Mouse (Mus musculus) kidney, postnatal 14 days (tissue): ENCODE data around the gene Bmpr1a.
"Not testable (repeated sequence)": the region's sequence is repeated elsewhere in the genome, so short reads cannot be mapped to it uniquely, and the experiment has no call there.

Experiments used
- DNase-seq: peaks from one replicate; pipeline ENCODE4 v3.0.0; 2022; ENCODE audit warnings: mixed read lengths

Bmpr1a gene

DNA sequence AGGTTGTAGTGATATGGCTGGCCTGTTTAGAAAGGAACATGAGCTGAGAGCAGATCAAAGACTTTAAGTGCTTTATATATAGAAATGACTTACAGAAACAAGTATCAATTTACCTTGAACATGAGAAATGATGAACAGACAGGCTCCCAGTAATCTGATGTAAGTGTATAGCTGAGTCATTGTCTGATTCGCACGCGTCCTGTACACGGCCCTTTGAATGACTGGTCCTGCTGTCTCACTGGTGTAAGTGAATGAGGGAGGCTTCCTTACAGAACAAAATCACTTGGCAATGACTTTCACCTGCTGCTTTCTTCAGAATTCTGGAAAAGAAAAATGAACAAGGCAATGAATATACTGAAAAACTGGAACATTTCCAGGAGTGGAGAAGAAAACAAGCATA lies 55.5 kb downstream of the Bmpr1a start:
- no peak for DNase-seq

DNA sequence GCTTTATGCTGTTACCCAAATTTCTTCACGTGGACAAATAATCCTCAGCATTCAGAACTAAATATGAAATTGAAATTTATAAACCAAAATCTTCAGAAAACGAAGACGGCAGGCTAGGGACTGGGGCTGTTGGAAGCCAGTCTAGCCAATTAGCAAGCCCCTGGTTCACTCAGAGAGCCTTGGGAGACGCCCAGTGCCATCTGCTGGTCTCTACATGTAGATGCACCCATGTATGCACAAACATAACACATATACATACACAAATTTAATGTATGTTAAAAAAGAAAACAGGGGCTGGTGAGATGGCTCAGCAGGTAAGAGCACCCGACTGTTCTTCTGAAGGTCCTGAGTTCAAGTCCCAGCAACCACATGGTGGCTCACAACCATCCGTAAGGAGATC lies 56.5 kb downstream of the Bmpr1a start:
- DNase-seq = no peak

DNA sequence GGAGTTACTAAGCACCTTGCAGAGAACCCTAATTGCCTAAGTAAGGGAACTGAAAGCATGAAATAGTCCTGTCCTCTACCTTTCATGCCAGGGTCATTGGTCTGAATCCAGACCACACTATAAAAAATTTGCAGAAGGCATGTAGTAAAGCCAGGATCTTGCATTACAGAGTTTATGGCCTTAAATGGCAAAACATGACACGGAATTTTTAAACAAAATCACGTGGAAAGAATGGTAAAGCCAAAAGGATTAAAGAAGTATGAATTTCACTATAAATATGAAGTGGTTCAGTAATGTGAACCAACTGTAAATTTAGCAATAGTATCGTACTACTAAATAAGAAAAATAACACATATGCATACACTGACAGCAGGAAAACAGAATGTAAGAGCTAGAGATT lies 57.8 kb downstream of the Bmpr1a start:
- no peak for DNase-seq

DNA sequence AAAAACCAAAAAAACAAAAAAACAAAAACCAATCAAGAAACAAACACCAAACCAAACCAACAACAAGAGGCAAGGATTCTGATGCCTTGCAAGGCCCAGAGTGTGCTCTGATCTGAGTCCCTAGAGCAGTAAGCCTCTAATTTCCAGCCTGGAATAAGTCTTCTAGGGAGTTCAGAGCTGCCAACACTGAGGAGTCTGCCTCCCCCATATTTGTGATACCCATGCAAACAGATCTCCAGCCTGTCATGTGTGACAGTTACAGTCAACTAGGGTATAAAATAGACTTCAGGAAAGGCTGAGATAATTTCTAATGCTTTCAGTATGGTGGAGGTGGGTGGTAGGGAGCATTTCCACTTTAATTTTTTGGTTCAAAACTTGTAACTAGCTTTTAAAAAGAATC lies 58.2 kb downstream of the Bmpr1a start:
- DNase-seq = no peak

DNA sequence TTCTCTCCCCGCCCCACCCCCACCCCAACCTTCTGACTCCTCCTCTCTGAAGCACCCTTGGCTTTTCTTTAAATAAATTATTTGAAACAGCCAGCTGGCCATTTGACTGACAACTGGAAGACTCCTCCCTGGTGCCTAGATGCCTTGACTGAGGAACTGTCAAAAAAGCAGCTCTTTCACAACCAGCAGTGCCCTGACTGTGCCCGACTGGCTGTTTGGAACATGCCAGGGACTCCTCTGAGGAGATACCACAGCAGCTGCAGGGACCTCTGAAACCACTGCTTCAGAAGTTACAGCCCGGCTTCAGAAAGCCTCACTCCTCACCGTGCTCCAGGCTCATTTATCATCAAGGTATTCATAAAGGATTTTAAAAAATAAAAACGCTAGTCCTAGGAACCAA lies 58.8 kb downstream of the Bmpr1a start:
- no peak for DNase-seq

DNA sequence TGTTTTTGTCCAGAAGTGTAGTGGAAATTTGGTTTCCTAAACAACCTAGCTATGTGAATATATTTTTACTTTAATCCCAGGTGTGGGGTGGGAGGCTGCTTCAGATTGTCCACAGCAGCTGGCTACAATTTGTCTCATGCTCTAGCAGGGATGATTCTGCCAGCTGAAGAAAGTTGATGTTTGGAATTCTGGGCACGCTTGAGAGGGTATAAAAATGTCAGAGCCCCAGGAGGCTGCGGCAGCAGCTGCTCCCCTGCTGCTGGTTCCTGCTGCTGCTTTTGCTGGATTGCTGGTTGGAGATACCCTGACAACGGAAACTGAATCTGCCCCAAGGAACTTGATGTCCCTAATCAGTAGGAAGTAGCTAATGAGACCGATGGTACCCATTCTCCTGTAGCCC lies 60.6 kb downstream of the Bmpr1a start:
- no peak for DNase-seq

DNA sequence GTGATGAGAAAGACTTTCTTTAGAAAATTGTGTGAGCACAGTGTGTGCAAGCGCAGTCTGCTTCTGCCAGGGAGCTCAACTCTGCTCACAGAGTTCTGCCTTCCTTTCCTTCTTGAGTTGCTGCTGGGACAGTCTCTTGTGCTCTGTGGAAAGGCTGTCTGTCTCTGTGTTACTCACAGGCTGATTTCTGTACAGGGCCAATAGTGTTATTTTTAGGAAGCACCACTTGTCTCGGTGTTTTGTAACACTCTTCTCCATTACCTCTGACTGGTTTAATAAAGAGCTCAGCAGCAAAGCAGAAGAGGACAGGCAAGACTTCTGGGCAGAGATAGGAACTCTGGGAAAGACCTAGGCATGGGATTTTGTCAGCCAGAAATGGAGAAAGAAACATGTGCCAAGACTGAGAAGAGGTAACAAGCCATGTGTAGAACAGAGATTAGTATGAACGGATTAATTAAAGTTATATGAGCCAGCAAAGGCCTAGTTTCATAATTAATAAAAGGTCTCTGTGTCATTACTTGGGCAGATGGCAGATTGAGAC lies 62.5 kb downstream of the Bmpr1a start:
- DNase-seq = no peak

DNA sequence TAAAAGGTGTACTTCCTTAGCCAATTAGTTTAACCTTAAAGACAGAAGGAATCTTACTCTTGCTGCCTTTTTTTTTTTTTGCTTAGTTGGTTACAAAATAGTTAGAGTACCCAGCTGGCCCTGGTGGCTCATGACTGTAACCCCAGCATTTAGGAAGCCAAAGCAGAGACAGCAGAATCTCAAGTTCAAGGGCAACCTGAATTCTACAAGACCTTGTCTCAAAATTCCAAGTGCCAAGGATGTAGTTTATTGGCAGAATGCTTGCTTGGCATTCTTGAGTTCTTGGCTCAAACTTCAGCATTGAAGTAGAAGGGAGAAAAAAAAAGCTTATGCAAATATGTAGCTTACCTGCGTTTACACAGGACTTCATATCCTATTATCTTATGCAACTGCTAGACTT lies 74.1 kb downstream of the Bmpr1a start:
- no peak for DNase-seq

DNA sequence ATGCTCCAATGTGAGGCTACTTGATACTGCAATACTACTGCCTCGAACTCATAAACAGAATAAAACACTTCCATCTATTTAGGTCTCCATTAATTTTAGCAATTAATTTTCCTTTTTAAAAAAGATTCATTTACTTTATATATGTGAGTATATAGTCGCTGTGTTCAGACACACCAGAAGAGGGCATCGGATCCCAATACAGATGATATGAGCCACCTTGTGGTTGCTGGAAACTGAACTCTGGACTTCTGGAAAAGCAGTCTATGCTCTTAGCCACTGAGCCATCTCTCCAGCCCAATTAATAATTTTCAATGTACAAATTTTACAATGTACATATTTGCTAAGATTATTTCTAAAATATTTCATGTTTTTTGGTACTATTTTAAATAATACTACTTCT lies 74.9 kb downstream of the Bmpr1a start:
- no peak for DNase-seq

DNA sequence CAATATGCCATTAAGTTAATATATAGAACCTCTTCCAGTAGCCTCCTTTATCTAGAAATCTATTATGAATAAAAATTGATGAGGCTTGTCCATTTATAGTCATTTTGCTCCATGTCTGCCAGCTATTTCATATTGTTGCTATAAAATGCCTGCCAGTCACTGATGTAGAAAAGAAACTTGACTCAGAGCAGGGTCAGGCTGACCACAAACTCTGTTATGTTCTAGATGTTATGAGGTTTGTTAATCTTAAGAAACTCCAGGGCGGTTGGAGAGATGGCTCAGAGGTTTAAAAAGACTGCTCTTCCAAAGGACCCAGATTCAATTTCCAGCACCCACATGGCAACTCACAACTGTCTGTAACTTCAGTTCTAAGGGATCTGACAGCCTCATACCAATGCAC lies 82.1 kb downstream of the Bmpr1a start:
- no peak for DNase-seq

DNA sequence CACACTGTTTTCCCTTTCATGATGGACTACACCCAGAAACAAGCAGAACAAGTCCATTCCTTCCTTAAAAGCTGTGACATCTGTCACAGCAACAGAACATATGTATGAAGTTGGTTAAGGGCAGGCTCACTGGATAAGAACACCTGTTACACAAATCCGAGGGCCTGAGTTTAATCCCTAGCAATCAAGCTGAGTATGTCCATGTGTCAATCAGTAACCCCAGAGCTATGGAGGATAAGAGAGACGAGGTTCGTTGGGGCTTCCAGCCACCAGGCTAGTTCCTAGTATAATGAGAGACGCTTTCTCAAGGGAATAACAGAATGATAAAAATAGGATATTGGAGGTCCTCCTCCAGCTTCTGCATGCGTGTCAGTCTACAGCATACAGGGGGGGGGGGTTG lies 85.6 kb downstream of the Bmpr1a start:
- no peak for DNase-seq

DNA sequence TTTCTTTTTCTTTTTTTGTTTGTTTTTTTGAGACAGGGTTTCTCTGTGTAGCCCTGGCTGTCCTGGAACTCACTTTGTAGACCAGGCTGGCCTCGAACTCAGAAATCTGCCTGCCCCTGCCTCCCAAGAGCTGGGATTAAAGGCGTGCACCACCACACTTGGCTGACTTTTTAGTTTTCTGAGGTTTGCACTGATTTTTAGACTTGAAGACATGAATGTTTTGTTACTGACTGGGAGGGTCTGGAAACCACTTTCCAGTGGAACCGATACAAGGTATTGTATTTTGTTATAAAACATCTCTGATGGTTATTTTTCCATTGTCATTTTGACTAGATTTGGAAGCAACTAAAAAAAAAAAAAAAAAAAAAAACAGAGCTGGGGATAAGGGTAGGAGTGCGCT lies 86.2 kb downstream of the Bmpr1a start:
- DNase-seq = not testable (repeated sequence)

DNA sequence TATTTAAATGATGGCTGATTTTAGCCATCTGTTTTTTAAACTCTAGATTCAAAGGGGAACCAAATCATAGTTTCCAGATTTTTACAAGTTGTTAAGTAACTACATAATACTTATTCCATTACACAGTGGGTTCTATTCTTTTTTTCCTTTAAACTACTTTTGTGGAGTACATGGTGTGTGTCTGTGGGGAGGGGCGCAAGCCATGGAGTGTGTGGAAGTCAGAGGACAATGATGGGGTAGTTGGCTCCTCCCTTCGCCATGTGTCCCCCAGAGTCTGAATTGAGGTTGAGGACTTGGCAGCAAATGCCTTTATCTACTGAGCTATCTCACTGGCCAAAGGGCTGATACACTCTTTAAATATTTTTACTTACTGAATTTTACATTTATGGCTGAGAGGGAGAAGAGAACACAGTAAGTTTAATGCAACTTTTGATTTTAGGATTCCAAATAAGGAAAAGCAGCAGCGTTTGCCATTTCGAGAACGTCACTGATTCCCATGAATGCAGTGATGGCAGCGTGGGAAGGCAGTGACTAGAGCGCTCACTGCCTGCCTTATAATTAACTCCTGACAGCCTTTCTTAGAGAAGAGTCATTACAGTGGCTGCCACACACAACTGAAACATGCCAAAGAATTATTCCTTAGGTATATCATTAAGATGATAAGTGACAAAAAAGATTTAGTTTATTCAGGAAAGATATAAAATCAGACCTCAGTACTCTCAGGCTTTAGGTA lies 90.8 kb downstream of the Bmpr1a start:
- DNase-seq = no peak

DNA sequence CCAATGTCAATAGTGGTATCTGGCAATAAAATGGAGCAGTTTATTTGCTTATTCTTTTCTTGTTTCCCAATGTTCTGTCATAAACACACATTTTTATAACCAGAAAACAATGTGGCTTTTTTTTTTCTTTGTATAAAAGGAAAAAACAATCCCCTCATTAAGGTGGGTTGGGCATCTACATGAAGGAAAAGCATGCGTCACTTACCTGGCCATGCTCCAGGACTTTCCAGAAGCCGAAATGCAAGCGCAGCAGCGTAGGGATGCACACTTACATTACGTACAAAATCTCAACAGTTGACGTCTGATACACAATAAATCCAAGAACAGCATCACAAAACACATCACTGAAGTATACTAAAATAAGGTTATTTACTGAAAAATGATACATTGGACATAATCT lies 92.4 kb downstream of the Bmpr1a start:
- no peak for DNase-seq

DNA sequence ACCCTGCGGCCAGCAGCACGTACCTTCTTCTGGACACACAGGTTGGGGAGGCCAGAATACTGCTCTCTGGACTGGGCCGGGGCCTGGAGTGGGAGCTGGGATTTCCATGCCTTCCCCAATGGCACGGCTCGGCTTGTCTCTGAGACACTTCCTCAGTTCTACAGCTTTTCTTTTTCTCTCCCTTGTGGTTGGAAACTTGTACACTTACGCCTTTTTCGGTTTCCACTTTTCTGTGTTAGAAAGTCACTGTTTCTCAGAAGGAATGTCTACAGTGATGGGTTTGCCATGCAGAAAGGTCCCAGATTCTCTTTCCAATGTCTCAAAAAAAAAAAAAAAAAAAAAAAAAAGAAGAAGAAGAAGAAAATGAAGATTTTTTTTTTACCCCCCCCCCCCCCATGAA lies 99.7 kb downstream of the Bmpr1a start:
- DNase-seq = no peak

DNA sequence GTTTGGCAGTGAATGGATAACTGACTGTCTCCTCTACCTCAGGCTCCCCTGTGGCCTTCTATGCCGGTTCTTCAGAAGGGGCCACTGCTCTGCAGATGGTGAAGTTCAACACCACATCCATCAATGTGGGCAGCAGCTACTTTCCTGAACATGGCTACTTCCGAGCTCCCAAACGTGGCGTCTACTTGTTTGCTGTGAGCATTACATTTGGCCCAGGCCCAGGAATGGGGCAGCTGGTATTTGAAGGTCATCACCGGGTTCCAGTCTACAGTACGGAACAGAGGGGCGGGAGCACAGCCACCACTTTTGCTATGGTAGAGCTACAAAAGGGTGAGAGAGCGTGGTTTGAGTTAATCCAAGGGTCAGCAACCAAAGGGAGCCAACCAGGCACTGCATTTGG lies 100.3 kb downstream of the Bmpr1a start:
- DNase-seq = no peak

DNA sequence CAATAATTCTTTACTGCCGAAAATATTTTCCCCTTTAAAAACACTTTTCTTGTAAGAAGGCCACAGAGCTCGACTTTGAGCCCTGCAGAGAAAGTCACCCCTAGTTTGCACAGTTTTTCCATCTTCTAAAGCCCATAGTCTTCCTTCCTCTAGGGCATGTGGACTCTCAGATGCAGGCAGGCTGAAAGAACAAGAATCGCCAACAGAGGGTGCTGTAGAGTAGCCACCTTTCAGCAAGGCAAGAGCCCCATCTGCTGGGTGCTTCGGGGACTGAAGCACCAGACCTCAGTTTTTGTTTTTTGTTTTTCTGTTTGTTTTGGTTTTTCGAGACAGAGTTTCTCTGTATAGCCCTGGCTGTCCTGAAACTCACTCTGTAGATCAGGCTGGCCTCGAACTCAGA lies 102.0 kb downstream of the Bmpr1a start:
- DNase-seq = peak; percentile 86

DNA sequence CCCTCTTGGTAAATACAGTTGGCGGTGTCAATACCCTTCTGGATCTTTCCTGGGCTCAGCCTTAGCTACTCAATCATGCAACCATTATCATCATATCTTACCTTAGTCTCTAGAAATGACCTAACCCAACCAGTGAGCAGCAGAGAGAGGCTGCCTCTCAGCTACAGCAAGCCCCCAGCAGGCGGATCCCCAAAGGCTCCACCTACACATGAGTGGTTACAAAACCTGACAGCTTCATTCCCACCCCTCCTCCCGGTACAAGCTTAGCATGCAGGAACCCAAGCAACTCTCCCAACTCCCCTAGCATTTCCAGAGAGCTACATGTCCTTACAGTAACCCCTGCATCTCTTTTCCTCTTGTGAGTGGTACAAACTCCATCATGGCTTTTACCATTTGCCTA lies 103.1 kb downstream of the Bmpr1a start:
- no peak for DNase-seq

DNA sequence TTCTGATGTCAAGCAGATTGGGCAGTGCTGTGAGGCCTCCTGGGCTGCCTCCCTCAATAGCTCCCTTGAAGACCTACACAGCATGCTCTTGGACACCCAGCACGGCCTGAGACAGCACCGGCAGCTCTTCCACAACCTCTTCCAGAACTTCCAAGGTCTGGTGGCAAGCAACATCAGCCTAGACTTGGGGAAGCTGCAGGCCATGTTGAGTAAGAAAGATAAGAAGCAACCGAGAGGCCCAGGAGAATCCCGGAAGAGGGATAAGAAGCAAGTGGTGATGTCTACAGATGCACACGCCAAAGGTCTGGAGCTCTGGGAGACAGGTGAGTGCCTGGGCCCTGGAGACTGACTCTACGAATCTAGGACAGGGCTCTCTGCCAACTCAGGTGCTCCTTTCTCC lies 103.8 kb downstream of the Bmpr1a start:
- DNase-seq = no peak

DNA sequence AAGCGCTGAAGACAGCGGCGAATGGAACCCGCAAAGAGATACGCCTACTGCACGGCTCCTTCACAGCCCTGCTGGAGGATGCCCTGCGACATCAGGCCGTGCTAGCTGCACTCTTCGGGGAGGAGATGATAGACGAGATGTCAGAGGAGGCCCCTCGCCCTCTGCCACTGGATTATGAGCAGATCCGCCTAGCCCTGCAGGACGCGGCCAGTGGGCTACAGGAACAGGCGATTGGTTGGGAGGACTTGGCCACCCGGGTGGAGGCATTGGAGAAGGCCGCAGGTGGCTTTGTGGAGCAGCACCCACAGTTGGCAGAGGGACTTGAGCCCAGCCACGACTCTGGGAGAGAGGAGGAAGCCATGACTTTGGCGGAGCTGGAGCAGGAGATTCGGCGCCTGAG lies 104.2 kb downstream of the Bmpr1a start:
- no peak for DNase-seq

DNA sequence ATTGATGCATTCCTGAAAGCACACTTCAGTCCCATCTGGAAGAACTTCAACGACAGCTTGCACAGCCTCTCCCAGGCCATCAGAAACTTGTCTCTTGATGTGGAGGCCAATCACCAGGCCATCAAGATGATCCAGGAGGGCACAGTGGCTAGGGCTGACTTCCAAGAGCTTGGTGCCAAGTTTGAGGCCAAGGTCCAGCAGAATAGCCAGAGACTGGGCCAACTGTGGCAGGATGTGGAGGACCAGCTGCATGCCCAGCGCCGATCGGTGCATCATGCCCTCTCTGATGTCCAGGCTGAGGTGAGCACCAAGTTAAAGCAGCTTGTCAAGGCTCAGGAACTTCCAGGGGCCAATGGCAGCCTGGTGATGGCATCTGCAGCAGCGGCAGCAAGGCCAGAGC lies 105.3 kb downstream of the Bmpr1a start:
- DNase-seq = no peak

DNA sequence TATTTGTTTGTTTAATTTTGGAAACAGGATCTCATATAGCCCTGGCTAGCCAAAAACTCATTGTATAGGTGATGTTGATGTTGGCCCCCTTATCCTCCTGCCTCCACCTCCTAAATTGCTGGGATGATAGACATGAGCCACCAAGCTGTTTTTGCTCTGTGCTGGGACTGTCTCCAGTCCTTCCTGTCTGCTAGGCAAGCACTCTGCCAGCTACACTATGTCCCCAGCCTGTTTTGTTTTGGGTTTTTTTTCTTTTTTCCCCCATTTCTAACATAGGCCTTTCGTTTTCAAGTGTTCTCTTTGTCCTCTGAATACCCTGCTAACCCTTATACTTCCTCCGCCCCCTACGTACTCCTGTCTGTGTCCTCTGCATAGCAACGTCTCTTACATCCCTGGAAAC lies 109.8 kb downstream of the Bmpr1a start:
- no peak for DNase-seq

DNA sequence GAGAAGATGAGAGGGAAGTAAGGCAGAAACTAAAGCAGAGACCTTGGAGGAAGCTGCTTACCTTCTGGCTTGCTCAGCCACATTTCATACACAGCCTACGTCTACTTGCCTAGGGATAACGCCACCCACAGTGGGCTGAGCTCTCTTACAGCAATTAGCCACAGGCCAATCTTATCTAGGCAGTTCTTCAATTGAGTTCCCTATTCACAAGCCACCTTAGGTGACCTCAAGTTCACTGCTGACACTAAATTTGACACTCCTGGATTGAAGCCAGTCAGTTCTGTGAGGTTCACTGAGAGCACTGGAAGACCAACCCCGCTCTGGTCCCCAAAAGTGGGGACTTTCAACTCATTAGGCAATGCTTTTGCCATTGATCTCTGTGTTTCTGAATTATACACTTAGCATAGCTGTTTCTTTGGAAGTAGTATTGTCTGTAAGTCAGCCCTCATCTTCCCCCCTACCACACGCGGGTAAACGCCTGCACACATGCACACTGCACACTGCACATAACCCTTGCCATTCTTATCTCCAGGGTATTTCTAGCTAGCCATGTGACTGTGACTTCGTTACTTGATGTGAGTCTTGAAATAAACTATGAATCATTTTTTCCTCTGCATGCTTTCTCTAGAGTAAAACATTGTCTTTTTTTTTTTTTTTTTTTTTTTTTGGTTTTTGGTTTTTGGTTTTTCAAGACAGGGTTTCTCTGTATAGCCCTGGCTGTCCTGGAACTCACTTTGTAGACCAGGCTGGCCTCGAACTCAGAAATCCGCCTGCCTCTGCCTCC lies 120.0 kb downstream of the Bmpr1a start:
- no peak for DNase-seq

DNA sequence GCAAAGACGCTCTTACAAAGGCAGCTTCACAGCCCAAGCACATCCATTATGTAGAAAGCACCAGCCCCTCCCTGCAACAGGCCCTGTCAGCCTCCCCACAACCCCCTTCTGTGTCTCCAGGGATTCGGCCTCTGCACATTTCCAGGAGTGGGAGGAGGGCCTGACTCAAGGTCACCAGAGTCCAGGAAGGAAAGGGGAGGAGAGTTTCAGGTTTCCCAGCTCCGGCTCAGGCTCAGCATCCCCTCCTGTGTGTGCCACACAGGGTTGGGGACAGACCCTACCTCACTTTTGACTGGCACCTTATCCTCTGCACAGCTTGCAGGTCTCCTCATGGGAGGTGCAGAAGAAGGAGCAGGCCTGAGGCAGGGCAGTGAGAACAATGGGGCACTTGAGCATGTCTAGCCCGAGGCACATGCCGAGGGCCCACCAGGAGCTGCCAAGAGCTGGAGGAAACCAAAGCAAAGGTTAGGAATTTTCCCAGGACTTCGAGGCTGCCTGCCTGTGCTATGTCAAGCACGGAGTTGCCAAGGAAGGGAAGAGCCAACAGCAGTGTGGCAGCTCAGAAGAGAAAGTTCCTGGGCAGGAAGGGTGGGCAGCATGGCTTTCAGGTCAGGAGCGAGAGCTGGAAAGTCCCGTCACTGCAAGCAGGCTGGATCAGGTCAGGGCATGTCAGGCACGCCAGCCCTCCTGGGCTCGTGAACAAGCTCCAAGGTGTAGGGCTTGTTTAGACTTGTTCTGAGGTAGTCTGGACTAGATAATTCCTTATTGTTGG lies 124.4 kb downstream of the Bmpr1a start:
- peak; percentile 78 for DNase-seq
